Mouse (Mus musculus) small intestine, adult 2 months (tissue): ENCODE results near the gene Cnih3.

Experiments used
- CTCF ChIP-seq: fragments of 200-500 bp; IDR thresholded peaks from 2 replicates; pipeline ENCODE4 v1.5.1; 2012; ENCODE audit warnings: low read depth, mild to moderate bottlenecking, control low read depth, inconsistent platforms, low read length, moderate library complexity, mixed read lengths; ENCODE audit not compliant: insufficient replicate concordance, insufficient read length; ENCODE audit errors: extremely low read depth
- POLR2A ChIP-seq: fragments of 200-500 bp; IDR thresholded peaks from 2 replicates; pipeline ENCODE4 v1.6.1; 2012; ENCODE audit warnings: low read depth, mild to moderate bottlenecking, control low read depth, inconsistent platforms, low read length, moderate library complexity

DNA sequence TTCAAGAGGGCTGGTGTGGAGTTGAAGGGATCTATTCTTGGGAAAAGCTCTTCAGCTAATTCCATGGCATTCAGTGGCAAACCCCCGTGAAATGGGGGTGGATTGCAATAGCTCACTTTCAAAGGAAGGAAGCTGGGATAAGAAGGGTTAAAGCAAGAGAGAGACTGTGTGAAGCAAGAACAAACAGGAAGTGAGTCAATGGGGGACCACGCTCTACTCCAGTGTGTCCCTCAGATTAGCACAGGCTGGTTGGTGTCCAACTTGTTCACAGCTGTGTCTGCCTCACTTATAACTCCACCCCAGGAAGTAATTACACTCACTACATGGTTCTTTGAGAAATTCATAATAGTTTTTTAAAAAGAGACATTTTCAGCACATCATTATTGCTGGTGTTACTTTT, 19.8 kb upstream of the Cnih3 start:
- TF ChIP-seq CTCF (no peak), POLR2A (no peak)
